Mouse (Mus musculus) kidney, adult 2 months (tissue): ENCODE results near the gene Gipc2. TPM values are rescaled to one million over a fixed set of nuclear protein-coding genes. Genes with fewer than 3 reads are reported as not detected.

Experiments
- DNase-seq: peaks from one replicate; pipeline ENCODE4 v3.0.0; 2021
- H3K27ac ChIP-seq: fragments of 200-500 bp; 2 replicates; pipeline ENCODE4 v1.5.1; 2012; ENCODE audit warnings: low read depth, low read length, control low read depth, inconsistent platforms; ENCODE audit not compliant: insufficient read depth
- H3K27me3 ChIP-seq: fragments of 200-500 bp; replicated peaks from 2 replicates; pipeline ENCODE4 v1.6.1; 2012; ENCODE audit warnings: mild to moderate bottlenecking, moderate library complexity, low read length, inconsistent platforms; ENCODE audit not compliant: control insufficient read depth, insufficient read depth
- H3K36me3 ChIP-seq: fragments of 200-500 bp; 2 replicates; pipeline ENCODE4 v1.6.1; 2012; ENCODE audit warnings: mild to moderate bottlenecking, moderate library complexity, low read length, inconsistent platforms; ENCODE audit not compliant: control insufficient read depth, insufficient read depth
- H3K4me1 ChIP-seq: fragments of 200-500 bp; 2 replicates; pipeline ENCODE4 v1.6.1; 2011; ENCODE audit warnings: low read length; ENCODE audit not compliant: control insufficient read depth, insufficient read depth
- H3K4me3 ChIP-seq: fragments of 200-500 bp; 2 replicates; pipeline ENCODE4 v1.5.1; 2011; ENCODE audit warnings: mild to moderate bottlenecking, low read depth, low read length, control low read depth; ENCODE audit not compliant: insufficient read depth
- CTCF ChIP-seq: fragments of 200-500 bp; conservative IDR thresholded peaks from 2 replicates; pipeline ENCODE4 v1.5.1; 2011; ENCODE audit warnings: low read depth, mild to moderate bottlenecking, control low read depth, low read length, moderate library complexity, mixed read lengths; ENCODE audit not compliant: insufficient read depth, insufficient read length
- POLR2A ChIP-seq: fragments of 200-500 bp; IDR thresholded peaks from one replicate; pipeline ENCODE4 v1.6.1; 2011; ENCODE audit warnings: low read depth, low read length, control low read depth
- whole genome bisulfite sequencing: fragments of 180-500 bp; shearing (Covaris S2); methylation state at CpG from one replicate; pipeline ENCODE4 v1.1.7; 2018; 5-methylcytosine and 5-hydroxymethylcytosine counted together
- polyA plus RNA-seq: library from polyadenylated mRNA; depleted of rRNA; stranded (reverse); fragments of >200 nt; gene quantifications from 2 replicates; pipeline ENCODE4 v1.2.3, GENCODE M21; 2012

Gipc2 gene
- polyA plus RNA-seq, 1 experiment, result 146 TPM

GRCm38 (mm10) chr3:152128631-152129030 lies 37.4 kb downstream of the Gipc2 start:
- no peak for TF ChIP-seq POLR2A
- TF ChIP-seq CTCF, result no peak
- no peak for DNase-seq
- no peaks in the 10 kb centered on the region for H3K27me3 ChIP-seq
- no peaks in the 10 kb centered on the region for H3K36me3 ChIP-seq
- WGBS, result 88% methylated on average over 7 of the region's 7 CpGs
- H3K4me1 ChIP-seq, result peaks cover 2% of the 10 kb centered on the region; the same call in 1 of the 2 replicates
- H3K27ac ChIP-seq, result no peak overlapping the region
- no peak overlapping the region for H3K4me3 ChIP-seq

GRCm38 (mm10) chr3:152127144-152127543 lies 38.9 kb downstream of the Gipc2 start:
- no peaks in the 10 kb centered on the region for H3K36me3 ChIP-seq
- H3K4me1 ChIP-seq, result peaks cover 11% of the 10 kb centered on the region; the same call in 1 of the 2 replicates
- WGBS, result 79% methylated on average over 7 of the region's 7 CpGs
- no peak overlapping the region for H3K27ac ChIP-seq
- H3K27me3 ChIP-seq, result no peaks in the 10 kb centered on the region
- TF ChIP-seq CTCF (no peak), POLR2A (no peak)
- DNase-seq, result no peak
- H3K4me3 ChIP-seq, result no peak overlapping the region

- Histone ChIP-seq H3K36me3 (no peaks in the 10 kb centered on the region), H3K27me3 (no peaks in the 10 kb centered on the region), H3K27ac (peak overlapping the region; percentile 25; the same call in 1 of the 2 replicates), H3K4me1 (peaks cover 18% of the 10 kb centered on the region; the same call in 1 of the 2 replicates), H3K4me3 (no peak overlapping the region)
- DNase-seq, result peak; percentile 52
- WGBS, result 38% methylated on average over 3 of the region's 3 CpGs
- no peak for TF ChIP-seq POLR2A
- TF ChIP-seq CTCF, result no peak
Measured at GRCm38 (mm10) chr3:152122720-152123119, 43.3 kb downstream of the Gipc2 start.

GRCm38 (mm10) chr3:152122101-152122500 lies 43.9 kb downstream of the Gipc2 start:
- no peak overlapping the region for H3K4me3 ChIP-seq
- TF ChIP-seq CTCF, result no peak
- TF ChIP-seq POLR2A, result no peak
- WGBS, result 10% methylated on average over 6 of the region's 6 CpGs
- H3K4me1 ChIP-seq, result peaks cover 18% of the 10 kb centered on the region; the same call in 1 of the 2 replicates
- peak; percentile 93 for DNase-seq
- no peaks in the 10 kb centered on the region for H3K27me3 ChIP-seq
- H3K27ac ChIP-seq, result peak overlapping the region; percentile 58
- H3K36me3 ChIP-seq, result no peaks in the 10 kb centered on the region

- no peaks in the 10 kb centered on the region for H3K27me3 ChIP-seq
- H3K4me1 ChIP-seq, result peaks cover 18% of the 10 kb centered on the region; the same call in 1 of the 2 replicates
- WGBS, result 75% methylated on average over 11 of the region's 11 CpGs
- no peak overlapping the region for H3K4me3 ChIP-seq
- H3K27ac ChIP-seq, result peak overlapping the region; percentile 58
- DNase-seq, result no peak
- TF ChIP-seq CTCF (no peak), POLR2A (no peak)
- no peaks in the 10 kb centered on the region for H3K36me3 ChIP-seq
Measured at GRCm38 (mm10) chr3:152121169-152122009, 44.6 kb downstream of the Gipc2 start.

- Histone ChIP-seq H3K4me1 (peaks cover 18% of the 10 kb centered on the region; the same call in 1 of the 2 replicates), H3K36me3 (no peaks in the 10 kb centered on the region), H3K4me3 (no peak overlapping the region), H3K27ac (no peak overlapping the region), H3K27me3 (no peaks in the 10 kb centered on the region)
- 66% methylated on average over 4 of the region's 4 CpGs for whole genome bisulfite sequencing
- no peak for DNase-seq
- TF ChIP-seq CTCF, result no peak
- no peak for TF ChIP-seq POLR2A
Measured at GRCm38 (mm10) chr3:152119987-152120386, 46.0 kb downstream of the Gipc2 start.

- WGBS, result 64% methylated on average over 3 of the region's 3 CpGs
Measured at GRCm38 (mm10) chr3:152117941-152118340, 48.1 kb downstream of the Gipc2 start.

More at GRCm38 (mm10) chr3:152117941-152118340, 48.1 kb downstream of the Gipc2 start:
- peaks cover 23% of the 10 kb centered on the region for H3K4me1 ChIP-seq
- H3K27ac ChIP-seq, result no peak overlapping the region
- DNase-seq, result peak; percentile 75
- no peak overlapping the region for H3K4me3 ChIP-seq
- no peaks in the 10 kb centered on the region for H3K27me3 ChIP-seq
- H3K36me3 ChIP-seq, result no peaks in the 10 kb centered on the region
- TF ChIP-seq CTCF (no peak), POLR2A (no peak)
